In the genomic region with DNA sequence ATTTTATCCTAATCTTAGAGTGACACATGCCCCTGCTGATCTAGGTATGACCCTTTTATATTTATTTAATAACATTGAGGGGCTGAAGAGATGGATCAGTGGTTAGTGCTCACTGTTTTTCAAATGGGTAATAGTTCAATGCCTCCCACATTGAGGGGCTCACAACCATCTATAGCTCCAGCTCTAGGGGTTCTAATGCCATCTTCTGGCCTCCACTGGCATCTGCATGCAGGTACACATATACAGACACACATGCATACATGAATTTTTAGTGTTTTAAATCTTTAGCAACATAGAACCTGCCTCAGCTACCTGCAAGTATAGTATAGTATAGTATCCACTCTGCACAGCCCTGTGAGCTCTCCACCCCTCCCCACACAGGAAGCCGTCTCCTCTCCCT, we compare ENCODE assay signal across 27 mouse cellular contexts.
DNase-seq lines count a peak whose midpoint lies in the region; ATAC-seq and TF ChIP-seq lines count a peak whose summit lies in the region.
"Had no signal": no experiment of that assay in that cellular context is flagged by ENCODE, and none has a peak within 500 bp of the region (broad histone marks: within the 10 kb centered on the region; RNA-seq: fewer than 3 reads in every experiment).

No protein-coding gene starts in this region.

- peak; percentile 46; the same call in 1 of the 2 replicates for TF ChIP-seq CTCF in forebrain, postnatal 0 days (IDR thresholded peaks at IDR 0.05; ENCODE audit: low read depth)
- peak; percentile 21; the same call in 1 of the 2 replicates for TF ChIP-seq CTCF in kidney, adult 2 months (conservative IDR thresholded peaks at IDR 0.05; ENCODE audit: insufficient read depth, insufficient read length, low read depth, low read length)
- TF ChIP-seq CTCF in lung, postnatal 0 days (IDR thresholded peaks at IDR 0.05) = peak; percentile 42

- no peak overlapping the region for H3K4me3 ChIP-seq in forebrain, postnatal 0 days (ENCODE audit: low read depth, low read length)
- no peak overlapping the region for H3K4me3 ChIP-seq in forebrain, embryonic 16.5 days (replicated peaks; ENCODE audit: low read length)
- H3K4me3 ChIP-seq in kidney, adult 2 months (ENCODE audit: insufficient read depth, low read depth, low read length) = no peak overlapping the region
- H3K4me3 ChIP-seq in lung, postnatal 0 days (ENCODE audit: low read depth, low read length) = no peak overlapping the region
- H3K4me3 ChIP-seq: forebrain, embryonic 10.5 days; hindbrain, embryonic 10.5 days; limb, embryonic 13.5 days; liver, embryonic 15.5 days; midbrain, embryonic 13.5 days; myocyte; neural tube, embryonic 13.5 days had no signal

- 92% methylated on average over 1 of the region's 1 CpGs for WGBS in forebrain, postnatal 0 days
- 93% methylated on average over 1 of the region's 1 CpGs for WGBS in forebrain, embryonic 16.5 days
- 98% methylated on average over 1 of the region's 1 CpGs for WGBS in kidney, adult 2 months
- WGBS in lung, postnatal 0 days = 93% methylated on average over 1 of the region's 1 CpGs

- H3K4me2 ChIP-seq in forebrain, postnatal 0 days (ENCODE audit: low read depth) = no peak overlapping the region
- H3K4me2 ChIP-seq in forebrain, embryonic 16.5 days (ENCODE audit: low read length) = no peak overlapping the region
- H3K4me2 ChIP-seq in lung, postnatal 0 days (replicated peaks; ENCODE audit: low read depth, low read length) = no peak overlapping the region
- H3K4me2 ChIP-seq: heart, embryonic 11.5 days; limb, embryonic 13.5 days; liver, embryonic 15.5 days; midbrain, embryonic 13.5 days; neural tube, embryonic 13.5 days had no signal

- H3K27ac ChIP-seq in forebrain, postnatal 0 days (ENCODE audit: low read depth, low read length) = no peak overlapping the region
- H3K27ac ChIP-seq in forebrain, embryonic 16.5 days (ENCODE audit: low read length) = no peak overlapping the region
- H3K27ac ChIP-seq in kidney, adult 2 months (ENCODE audit: insufficient read depth, low read depth, low read length) = no peak overlapping the region
- no peak overlapping the region for H3K27ac ChIP-seq in lung, postnatal 0 days (ENCODE audit: low read length)
- H3K27ac ChIP-seq: forebrain, embryonic 10.5 days; hindbrain, embryonic 10.5 days; limb, embryonic 13.5 days; liver, embryonic 15.5 days; midbrain, embryonic 13.5 days; neural tube, embryonic 13.5 days had no signal

- no peak overlapping the region for H3K9ac ChIP-seq in forebrain, postnatal 0 days
- no peak overlapping the region for H3K9ac ChIP-seq in forebrain, embryonic 16.5 days (replicated peaks; ENCODE audit: low read depth, low read length)
- H3K9ac ChIP-seq in lung, postnatal 0 days (replicated peaks; ENCODE audit: low read depth) = no peak overlapping the region
- H3K9ac ChIP-seq: limb, embryonic 13.5 days; liver, embryonic 15.5 days; midbrain, embryonic 13.5 days; neural tube, embryonic 13.5 days had no signal

- no peak for TF ChIP-seq POLR2A in kidney, adult 2 months (IDR thresholded peaks at IDR 0.05; ENCODE audit: low read depth, low read length)

- no peaks in the 10 kb centered on the region for H3K9me3 ChIP-seq in forebrain, postnatal 0 days (ENCODE audit: low read length)
- no peaks in the 10 kb centered on the region for H3K9me3 ChIP-seq in forebrain, embryonic 16.5 days (ENCODE audit: control insufficient read depth, low read length)
- H3K9me3 ChIP-seq in lung, postnatal 0 days (ENCODE audit: low read length) = no peaks in the 10 kb centered on the region
- H3K9me3 ChIP-seq: forebrain, embryonic 10.5 days; G1E; hindbrain, embryonic 10.5 days; limb, embryonic 13.5 days; liver, embryonic 15.5 days; midbrain, embryonic 13.5 days; neural tube, embryonic 13.5 days had no signal

- no peak for TF ChIP-seq EP300 in lung, postnatal 0 days (IDR thresholded peaks at IDR 0.05)

- H3K4me1 ChIP-seq in forebrain, postnatal 0 days (ENCODE audit: insufficient read depth) = no peaks in the 10 kb centered on the region
- no peaks in the 10 kb centered on the region; the same call in 1 of the 2 replicates for H3K4me1 ChIP-seq in forebrain, embryonic 16.5 days (replicated peaks; ENCODE audit: control insufficient read depth, insufficient read depth, low read length)
- H3K4me1 ChIP-seq in kidney, adult 2 months (ENCODE audit: control insufficient read depth, insufficient read depth, low read length) = no peaks in the 10 kb centered on the region
- H3K4me1 ChIP-seq in lung, postnatal 0 days (ENCODE audit: insufficient read depth, low read depth, low read length) = no peaks in the 10 kb centered on the region
- H3K4me1 ChIP-seq: liver, embryonic 15.5 days had no signal

- H3K27me3 ChIP-seq in forebrain, postnatal 0 days (ENCODE audit: insufficient read depth, low read length) = no peaks in the 10 kb centered on the region
- no peaks in the 10 kb centered on the region for H3K27me3 ChIP-seq in forebrain, embryonic 16.5 days (replicated peaks; ENCODE audit: control insufficient read depth, insufficient read depth, low read length)
- H3K27me3 ChIP-seq in kidney, adult 2 months (replicated peaks; ENCODE audit: control insufficient read depth, insufficient read depth, low read length) = no peaks in the 10 kb centered on the region
- H3K27me3 ChIP-seq in lung, postnatal 0 days (replicated peaks; ENCODE audit: insufficient read depth, low read length) = no peaks in the 10 kb centered on the region
- H3K27me3 ChIP-seq: limb, embryonic 13.5 days; liver, embryonic 15.5 days; midbrain, embryonic 13.5 days; neural tube, embryonic 13.5 days had no signal

- no peaks in the 10 kb centered on the region for H3K36me3 ChIP-seq in forebrain, postnatal 0 days (ENCODE audit: insufficient read depth)
- H3K36me3 ChIP-seq in forebrain, embryonic 16.5 days (ENCODE audit: control insufficient read depth, insufficient read depth) = no peaks in the 10 kb centered on the region
- H3K36me3 ChIP-seq in kidney, adult 2 months (ENCODE audit: control insufficient read depth, insufficient read depth, low read length) = no peaks in the 10 kb centered on the region
- no peaks in the 10 kb centered on the region for H3K36me3 ChIP-seq in lung, postnatal 0 days (ENCODE audit: insufficient read depth, low read length)
- H3K36me3 ChIP-seq: forebrain, embryonic 10.5 days; hindbrain, embryonic 10.5 days; limb, embryonic 13.5 days; liver, embryonic 15.5 days; midbrain, embryonic 13.5 days; neural tube, embryonic 13.5 days had no signal

- ATAC-seq in forebrain, postnatal 0 days = no peak
- no peak for ATAC-seq in forebrain, embryonic 16.5 days
- no peak for ATAC-seq in lung, postnatal 0 days
- ATAC-seq in cerebellum, adult (ENCODE audit: insufficient number of reproducible peaks, low FRiP score, low TSS enrichment) = no peak
- ATAC-seq: CD4-positive, CD25-positive, alpha-beta regulatory T cell, adult 4 months; midbrain, embryonic 13.5 days had no signal

- no peak for DNase-seq in forebrain, postnatal 0 days
- no peak for DNase-seq in kidney, adult 2 months
- DNase-seq in kidney, adult 18-20 months = no peak
- no peak for DNase-seq in lung, postnatal 0 days (ENCODE audit: low spot score)
- DNase-seq in lung, postnatal 14 days = no peak
- DNase-seq: adrenal gland, adult 2 months; cerebellum, adult 11-12 months; cerebellum, postnatal 10 days; heart, postnatal 10 days; kidney, adult 8-10 months; kidney, postnatal 10 days; layer of hippocampus, postnatal 36 days; lung, postnatal 10 days; retina, postnatal 1 day; thymus, postnatal 25 days had no signal
